Mouse (Mus musculus): Measurements from ENCODE around the gene Spata31d1b.

Spata31d1b gene

GRCm38 (mm10) chr13:59750310-59750709, 38.2 kb downstream of the Spata31d1b start:
- no peak for DNase-seq (ENCODE audit: low spot score)

- no peak for DNase-seq (ENCODE audit: low spot score)
These were observed 44.8 kb downstream of the Spata31d1b start for GRCm38 (mm10) chr13:59756906-59757305.

GRCm38 (mm10) chr13:59762791-59763190, 50.7 kb downstream of the Spata31d1b start:
- DNase-seq (ENCODE audit: low spot score) = no peak

- DNase-seq (ENCODE audit: low spot score) = peak; percentile 36
These were observed 54.9 kb downstream of the Spata31d1b start for GRCm38 (mm10) chr13:59766786-59767515.

GRCm38 (mm10) chr13:59768531-59768930, 56.4 kb downstream of the Spata31d1b start:
- DNase-seq (ENCODE audit: low spot score) = no peak

All from ovary, postnatal 36 days (tissue).